Mouse (Mus musculus) limb, embryonic 11.5 days (tissue): ENCODE data around the gene Atf7. TPM values are rescaled to one million over a fixed set of nuclear protein-coding genes. Genes with fewer than 3 reads are reported as not detected.

Experiments used
- ATAC-seq: fragments of 200-750 bp; cut with Nextera tagmentation; 2 replicates; pipeline ENCODE4 v1.8.0; 2017; ENCODE audit warnings: low read depth; ENCODE audit not compliant: insufficient number of reproducible peaks, low FRiP score, low TSS enrichment
- DNase-seq: peaks from one replicate; pipeline ENCODE4 v3.0.0-alpha.2; 2015; ENCODE audit warnings: low spot score
- H3K27ac ChIP-seq: fragments of 300-500 bp; sonication (generic); replicated peaks from 2 replicates; pipeline ENCODE4 v1.5.1; 2014; ENCODE audit warnings: low read depth, mild to moderate bottlenecking, low read length
- H3K27me3 ChIP-seq: fragments of 300-500 bp; sonication (generic); 2 replicates; pipeline ENCODE4 v1.6.1; 2014; ENCODE audit warnings: mild to moderate bottlenecking, low read length, mixed read lengths; ENCODE audit not compliant: control insufficient read depth, insufficient read depth
- H3K36me3 ChIP-seq: fragments of 300-500 bp; sonication (generic); 2 replicates; pipeline ENCODE4 v1.6.1; 2014; ENCODE audit warnings: mild to moderate bottlenecking, low read length, moderate library complexity, mixed read lengths; ENCODE audit not compliant: control insufficient read depth, insufficient read depth
- H3K4me1 ChIP-seq: fragments of 300-500 bp; sonication (generic); 2 replicates; pipeline ENCODE4 v1.6.1; 2014; ENCODE audit warnings: low read length, mixed read lengths; ENCODE audit not compliant: control insufficient read depth, insufficient read depth
- H3K4me2 ChIP-seq: fragments of 300-500 bp; sonication (generic); 2 replicates; pipeline ENCODE4 v1.6.1; 2014; ENCODE audit warnings: low read depth, mild to moderate bottlenecking, moderate library complexity; ENCODE audit not compliant: severe bottlenecking
- H3K4me3 ChIP-seq: fragments of 300-500 bp; sonication (generic); 2 replicates; pipeline ENCODE4 v1.5.1; 2014; ENCODE audit warnings: low read depth, low read length
- H3K9ac ChIP-seq: fragments of 300-500 bp; sonication (generic); 2 replicates; pipeline ENCODE4 v1.6.1; 2014; ENCODE audit warnings: mild to moderate bottlenecking, low read length
- H3K9me3 ChIP-seq: fragments of 300-500 bp; sonication (generic); 2 replicates; pipeline ENCODE4 v1.6.1; 2016; ENCODE audit warnings: low read length; ENCODE audit not compliant: control insufficient read depth
- WGBS: fragments of 180-500 bp; shearing (Covaris S2); extraction: QIAGEN DNeasy Blood & Tissue Kit; methylation state at CpG from one replicate; pipeline ENCODE4 v1.1.7; 2014; 5-methylcytosine and 5-hydroxymethylcytosine counted together
- polyA plus RNA-seq: library from polyadenylated mRNA; unstranded; fragments of >200 nt; fragmentation: Nextera tagmentation; extraction: Ambion mirVana; gene quantifications from 2 replicates; pipeline ENCODE4 v1.2.1, GENCODE M21; 2014

Gene Atf7
- polyA plus RNA-seq, 1 experiment from 2014 or later, result 19.7 TPM

DNA sequence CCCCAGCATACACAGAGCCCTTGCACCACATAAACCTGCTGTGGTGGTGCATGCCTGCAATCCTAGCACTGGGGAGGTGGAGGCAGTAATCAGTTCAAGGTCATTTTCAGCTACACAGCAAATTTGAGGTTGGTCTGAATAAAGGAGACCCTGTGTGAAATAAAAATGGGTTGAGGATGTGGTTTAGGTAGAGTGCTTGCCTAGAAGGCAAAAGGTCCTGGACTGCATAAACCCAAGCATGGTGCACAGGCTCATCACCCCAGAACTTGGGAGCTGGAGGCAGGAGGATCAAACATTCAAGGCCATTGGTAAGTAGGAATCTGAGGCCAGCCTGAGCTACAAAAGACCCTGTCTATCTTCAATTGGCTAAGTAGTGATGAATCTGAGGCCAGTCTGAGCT lies 117.7 kb downstream of the Atf7 start:
- H3K9ac ChIP-seq, result no peak overlapping the region
- H3K4me3 ChIP-seq, result no peak overlapping the region
- H3K4me1 ChIP-seq, result peaks cover 28% of the 10 kb centered on the region
- H3K9me3 ChIP-seq, result no peaks in the 10 kb centered on the region
- H3K27ac ChIP-seq, result no peak overlapping the region
- H3K36me3 ChIP-seq, result peaks cover 10% of the 10 kb centered on the region; the same call in 1 of the 2 replicates
- DNase-seq (no peak), ATAC-seq (no peak)
- no peak overlapping the region for H3K4me2 ChIP-seq
- H3K27me3 ChIP-seq, result no peaks in the 10 kb centered on the region

GRCm38 (mm10) chr15:102506864-102507263 lies 118.4 kb downstream of the Atf7 start:
- Histone ChIP-seq H3K27me3 (no peaks in the 10 kb centered on the region), H3K36me3 (peaks cover 11% of the 10 kb centered on the region), H3K27ac (no peak overlapping the region), H3K4me3 (no peak overlapping the region), H3K4me2 (no peak overlapping the region), H3K9ac (no peak overlapping the region), H3K9me3 (no peaks in the 10 kb centered on the region), H3K4me1 (peaks cover 21% of the 10 kb centered on the region)
- ATAC-seq (no peak), DNase-seq (no peak)
- WGBS, result 85% methylated on average over 1 of the region's 1 CpGs

DNA sequence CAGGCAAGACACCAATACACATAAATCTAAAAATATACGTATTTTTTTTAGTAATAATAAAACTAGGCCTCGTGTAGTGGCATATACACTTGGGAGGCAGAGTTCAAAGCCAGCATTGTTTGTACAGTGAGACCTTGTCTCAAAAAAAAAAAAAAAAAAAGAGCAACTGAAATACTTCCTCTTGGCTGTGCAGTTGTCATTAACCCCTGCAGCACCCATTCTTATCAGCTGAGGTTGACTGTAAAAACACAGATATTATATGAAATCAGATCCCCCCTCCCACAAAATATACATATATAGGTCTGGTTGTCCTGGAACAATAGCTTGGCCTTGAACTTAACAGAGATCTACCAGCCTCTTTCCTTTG lies 118.8 kb downstream of the Atf7 start:
- H3K36me3 ChIP-seq, result peaks cover 15% of the 10 kb centered on the region
- H3K9ac ChIP-seq, result no peak overlapping the region
- no peak overlapping the region for H3K27ac ChIP-seq
- no peak for ATAC-seq
- H3K4me1 ChIP-seq, result peaks cover 16% of the 10 kb centered on the region
- H3K27me3 ChIP-seq, result no peaks in the 10 kb centered on the region
- no peak overlapping the region for H3K4me2 ChIP-seq
- DNase-seq, result no peak
- no peak overlapping the region for H3K4me3 ChIP-seq
- no peaks in the 10 kb centered on the region for H3K9me3 ChIP-seq
- 77% methylated on average over 2 of the region's 2 CpGs for WGBS

- no peak overlapping the region for H3K27ac ChIP-seq
- DNase-seq (no peak), ATAC-seq (no peak)
- no peaks in the 10 kb centered on the region for H3K9me3 ChIP-seq
- no peak overlapping the region for H3K9ac ChIP-seq
- no peak overlapping the region for H3K4me2 ChIP-seq
- H3K36me3 ChIP-seq, result peaks cover 20% of the 10 kb centered on the region
- WGBS, result 91% methylated on average over 9 of the region's 9 CpGs
- H3K4me1 ChIP-seq, result peaks cover 11% of the 10 kb centered on the region
- no peaks in the 10 kb centered on the region for H3K27me3 ChIP-seq
- H3K4me3 ChIP-seq, result no peak overlapping the region
Measured at GRCm38 (mm10) chr15:102505770-102506463, 119.3 kb downstream of the Atf7 start.

GRCm38 (mm10) chr15:102505073-102505769 lies 120.0 kb downstream of the Atf7 start:
- H3K9ac ChIP-seq, result no peak overlapping the region
- 67% methylated on average over 12 of the region's 12 CpGs for WGBS
- H3K4me2 ChIP-seq, result no peak overlapping the region
- H3K27ac ChIP-seq, result no peak overlapping the region
- no peak overlapping the region for H3K4me3 ChIP-seq
- no peaks in the 10 kb centered on the region for H3K27me3 ChIP-seq
- peaks cover 27% of the 10 kb centered on the region for H3K36me3 ChIP-seq
- ATAC-seq (no peak), DNase-seq (no peak)
- peaks cover 6% of the 10 kb centered on the region for H3K4me1 ChIP-seq
- no peaks in the 10 kb centered on the region for H3K9me3 ChIP-seq

GRCm38 (mm10) chr15:102503924-102504782 lies 121.1 kb downstream of the Atf7 start:
- WGBS, result 89% methylated on average over 9 of the region's 9 CpGs
- no peak overlapping the region for H3K27ac ChIP-seq
- ATAC-seq, result no peak

DNA sequence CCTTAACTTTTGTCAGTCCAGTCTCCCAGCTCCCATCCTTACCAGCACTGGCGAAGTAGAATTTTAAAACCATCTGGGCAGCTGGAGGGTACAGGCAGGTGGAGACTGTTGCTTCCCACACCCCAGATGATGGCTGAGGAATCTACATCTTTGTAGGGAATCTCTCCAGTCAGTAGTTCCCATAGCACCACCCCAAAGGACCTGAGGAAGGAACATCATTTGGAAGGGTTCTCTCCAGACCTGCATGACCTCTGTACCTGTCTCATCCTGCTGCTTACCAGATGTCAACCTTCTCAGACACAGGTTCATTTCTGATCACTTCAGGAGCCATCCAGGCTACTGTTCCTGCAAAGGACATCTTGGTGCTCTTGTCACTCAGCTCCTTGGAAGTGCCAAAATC lies 121.8 kb downstream of the Atf7 start, which contains the start of gene Gm10337:
TSS of gene Gm10337 (plus strand) at position 276 of the 400 bp plus-strand sequence.
- no peak within 1 kb of the TSS for H3K27ac ChIP-seq
- no peaks in the 10 kb centered on the region for H3K9me3 ChIP-seq
- no peaks in the 10 kb centered on the region for H3K27me3 ChIP-seq
- WGBS, result 90% methylated on average over 1 of the region's 1 CpGs
- H3K4me2 ChIP-seq, result no peak within 1 kb of the TSS; the same call in 1 of the 2 replicates
- no peak within 1 kb of the TSS for H3K4me3 ChIP-seq
- no peak within 1 kb of the TSS for H3K9ac ChIP-seq
- ATAC-seq (no peak), DNase-seq (no peak)
- no peaks in the 10 kb centered on the region for H3K4me1 ChIP-seq
- peaks cover 38% of the 10 kb centered on the region for H3K36me3 ChIP-seq

More at GRCm38 (mm10) chr15:102503924-102504782, 121.1 kb downstream of the Atf7 start:
- H3K27me3 ChIP-seq, result no peaks in the 10 kb centered on the region
- no peaks in the 10 kb centered on the region for H3K4me1 ChIP-seq
- H3K4me2 ChIP-seq, result no peak overlapping the region; the same call in 1 of the 2 replicates
- no peak overlapping the region for H3K4me3 ChIP-seq
- H3K36me3 ChIP-seq, result peaks cover 36% of the 10 kb centered on the region
- no peak overlapping the region for H3K9ac ChIP-seq
- no peak for DNase-seq
- no peaks in the 10 kb centered on the region for H3K9me3 ChIP-seq

DNA sequence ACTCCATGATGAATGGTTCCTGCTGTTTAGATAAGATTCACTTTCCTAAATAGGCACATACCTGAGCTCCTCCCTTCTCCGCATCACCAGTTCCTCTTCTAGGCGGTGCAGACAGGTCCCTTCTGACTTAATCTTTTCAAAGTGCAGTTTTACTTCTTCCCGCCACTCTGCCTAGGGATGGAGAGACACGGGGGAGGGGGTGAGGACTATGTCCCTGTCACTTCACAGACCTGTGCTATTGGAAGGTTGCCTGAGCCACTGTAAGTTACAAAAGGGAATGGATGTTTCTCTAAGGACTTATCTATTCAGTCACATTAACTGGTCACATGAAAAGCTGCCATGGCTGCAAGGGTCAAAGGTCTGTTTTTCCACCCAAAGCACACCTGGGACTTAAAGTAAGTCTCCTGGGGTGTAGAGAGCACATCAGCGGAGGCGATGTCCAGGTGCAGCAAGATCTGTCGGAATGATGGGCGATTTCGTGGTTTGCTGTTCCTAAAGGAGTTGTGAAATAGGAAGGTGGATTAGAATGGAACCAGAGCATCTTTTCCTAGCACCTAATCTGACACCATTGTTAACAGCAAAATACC lies 122.9 kb downstream of the Atf7 start:
- Histone ChIP-seq H3K4me2 (no peak overlapping the region), H3K9ac (no peak overlapping the region), H3K27ac (no peak overlapping the region), H3K4me3 (no peak overlapping the region), H3K36me3 (peaks cover 41% of the 10 kb centered on the region), H3K4me1 (no peaks in the 10 kb centered on the region), H3K9me3 (no peaks in the 10 kb centered on the region), H3K27me3 (no peaks in the 10 kb centered on the region)
- 84% methylated on average over 9 of the region's 9 CpGs for WGBS
- no peak for ATAC-seq
- DNase-seq, result no peak
